Mouse (Mus musculus) liver, embryonic 14.5 days (tissue): Measurements from ENCODE around the gene Robo1.

ENCODE experiments used
- CTCF ChIP-seq: IDR thresholded peaks from 2 replicates; pipeline ENCODE4 v1.5.1; 2016; ENCODE audit warnings: antibody characterized with exemption, low read depth, control low read depth
- EP300 ChIP-seq: IDR thresholded peaks from 2 replicates; pipeline ENCODE4 v1.6.1; 2016; ENCODE audit warnings: antibody characterized with exemption, low read depth

GRCm38 (mm10) chr16:72664806-72665205 is 356.7 kb downstream of the Robo1 start:
- TF ChIP-seq EP300 (no peak), CTCF (no peak)
